Mouse (Mus musculus): ENCODE results near the gene Sh3bgrl2.

- TF ChIP-seq POLR2A (IDR thresholded peaks at IDR 0.05; ENCODE audit: borderline replicate concordance, extremely low read depth, low read depth, low read length) (no peak), CTCF (IDR thresholded peaks at IDR 0.05; ENCODE audit: insufficient read depth, low read length) (no peak)
Measured at GRCm38 (mm10) chr9:83546316-83546715, 1.8 kb upstream of the Sh3bgrl2 start.

All from lung, adult 2 months (tissue).